Mouse (Mus musculus) embryo, embryonic 10 days (tissue): ENCODE measurements around the gene Add3.

ENCODE experiments used
- DNase-seq: peaks from one replicate; pipeline ENCODE4 v3.0.0-alpha.2; 2015; ENCODE audit warnings: low spot score

The Add3 gene

DNA sequence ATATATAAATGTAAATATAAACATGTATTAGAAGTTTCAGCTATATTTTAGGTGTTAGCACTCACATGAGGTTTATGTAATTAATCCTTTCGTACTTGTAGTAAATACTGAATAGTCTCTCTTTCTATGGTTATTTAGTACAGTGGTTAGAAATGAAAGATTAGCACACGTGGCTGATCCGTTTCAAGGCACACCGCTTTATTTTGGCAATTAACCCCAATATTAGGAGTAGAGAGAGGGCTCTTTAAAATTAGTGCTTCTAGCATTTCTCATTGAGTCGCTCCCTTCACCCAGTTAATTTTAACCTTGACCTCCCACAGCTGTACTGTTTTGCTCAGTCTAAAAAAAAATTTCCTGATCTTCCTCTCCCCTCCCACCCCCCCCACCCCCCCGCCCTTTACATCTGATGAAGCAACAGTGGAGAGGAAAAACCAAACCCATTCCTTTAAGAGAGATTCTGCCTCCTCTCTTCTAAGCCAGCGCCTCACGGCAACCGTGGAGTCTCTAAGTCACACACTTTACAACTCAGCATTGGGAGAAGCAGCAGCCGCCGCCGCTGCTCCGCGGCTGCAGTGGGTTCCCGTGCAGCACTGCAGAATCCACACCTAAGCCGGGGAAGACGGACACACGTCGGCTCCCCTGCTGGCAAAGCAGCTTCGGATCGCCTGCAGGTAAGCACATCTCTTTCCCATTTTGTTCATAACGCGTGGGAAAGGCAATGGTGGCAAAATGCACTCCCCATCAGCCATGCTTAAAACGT, at the start of gene Add3:
TSS of gene Add3 (plus strand) at position 400 of the 760 bp plus-strand sequence.
- peak; percentile 54 for DNase-seq

DNA sequence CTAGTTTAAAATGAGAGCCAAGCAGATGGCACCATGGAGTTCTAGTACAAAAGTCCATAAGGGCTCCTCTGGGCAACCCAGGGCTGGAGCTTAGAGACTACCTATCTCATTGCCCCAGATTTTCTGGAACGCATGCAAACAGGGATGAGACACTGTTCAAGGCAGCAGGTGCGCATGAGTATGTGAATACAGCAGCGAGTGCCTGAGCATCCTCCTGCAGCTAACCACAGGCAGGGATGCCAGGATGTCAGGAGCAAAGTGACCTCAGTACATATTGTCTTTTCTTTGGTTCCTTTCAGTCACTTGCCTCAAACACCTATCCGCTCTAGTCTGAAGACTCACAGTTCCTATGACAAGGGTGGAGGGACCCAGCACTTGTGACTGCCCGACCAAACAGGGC, 49.6 kb upstream of the Add3 start:
- no peak for DNase-seq

DNA sequence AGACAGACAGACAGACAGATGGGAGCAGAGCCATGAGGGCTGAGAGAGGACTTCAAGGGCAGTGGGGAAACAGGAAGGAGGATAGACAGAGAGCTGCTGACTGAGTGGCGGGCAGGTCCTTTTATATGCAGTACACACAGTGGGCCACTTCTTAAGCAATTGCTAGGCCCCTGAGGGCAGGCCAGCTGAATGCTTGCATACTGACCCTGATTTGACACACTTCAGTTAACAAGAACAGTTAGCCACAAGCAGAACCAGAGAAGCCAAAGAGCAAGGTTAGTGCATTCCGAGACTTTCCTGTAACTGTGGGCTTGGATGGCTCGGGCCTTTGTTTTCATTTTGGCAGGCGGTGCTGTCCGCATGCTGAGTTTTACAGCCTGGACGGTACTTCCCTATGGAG, 48.0 kb upstream of the Add3 start:
- DNase-seq = peak; percentile 50

DNA sequence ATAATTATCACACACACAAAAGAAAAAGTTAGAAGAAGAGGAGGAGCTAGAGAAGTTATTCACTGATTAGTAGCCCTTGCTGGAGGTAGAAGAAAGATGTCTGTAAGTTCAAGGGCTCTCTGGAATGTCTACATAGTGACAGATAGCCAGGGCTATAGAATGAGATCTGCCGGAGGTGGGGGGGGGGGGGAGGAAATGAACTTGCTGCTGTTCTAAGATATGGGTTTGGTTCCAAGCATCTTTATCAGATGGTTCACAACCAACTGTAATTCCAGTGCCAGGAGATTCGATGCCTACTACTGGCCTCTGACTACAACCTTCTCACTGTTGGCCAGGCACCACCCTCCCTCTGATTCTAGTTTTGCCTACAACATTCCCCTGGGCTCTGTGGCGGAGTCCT, 46.9 kb upstream of the Add3 start:
- no peak for DNase-seq

DNA sequence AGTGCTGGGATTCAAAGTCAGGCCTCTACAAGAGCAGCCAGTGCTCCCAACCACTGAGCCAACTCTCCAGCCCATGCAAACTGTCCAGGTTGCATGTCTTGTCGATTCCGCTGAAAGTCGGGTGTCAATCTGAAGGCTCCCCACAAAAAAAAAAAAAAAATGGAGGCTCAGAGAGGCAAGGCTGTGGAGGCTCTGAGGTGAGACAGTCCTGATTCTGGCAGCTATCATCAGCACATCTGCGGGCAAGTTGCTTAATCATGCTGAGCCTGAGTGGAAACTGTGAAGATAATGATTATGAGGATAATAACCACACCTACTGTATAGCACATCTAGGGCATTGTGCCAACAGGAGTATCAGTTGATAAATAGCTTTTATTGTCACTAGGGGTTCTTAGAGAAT, 45.6 kb upstream of the Add3 start:
- no peak for DNase-seq

DNA sequence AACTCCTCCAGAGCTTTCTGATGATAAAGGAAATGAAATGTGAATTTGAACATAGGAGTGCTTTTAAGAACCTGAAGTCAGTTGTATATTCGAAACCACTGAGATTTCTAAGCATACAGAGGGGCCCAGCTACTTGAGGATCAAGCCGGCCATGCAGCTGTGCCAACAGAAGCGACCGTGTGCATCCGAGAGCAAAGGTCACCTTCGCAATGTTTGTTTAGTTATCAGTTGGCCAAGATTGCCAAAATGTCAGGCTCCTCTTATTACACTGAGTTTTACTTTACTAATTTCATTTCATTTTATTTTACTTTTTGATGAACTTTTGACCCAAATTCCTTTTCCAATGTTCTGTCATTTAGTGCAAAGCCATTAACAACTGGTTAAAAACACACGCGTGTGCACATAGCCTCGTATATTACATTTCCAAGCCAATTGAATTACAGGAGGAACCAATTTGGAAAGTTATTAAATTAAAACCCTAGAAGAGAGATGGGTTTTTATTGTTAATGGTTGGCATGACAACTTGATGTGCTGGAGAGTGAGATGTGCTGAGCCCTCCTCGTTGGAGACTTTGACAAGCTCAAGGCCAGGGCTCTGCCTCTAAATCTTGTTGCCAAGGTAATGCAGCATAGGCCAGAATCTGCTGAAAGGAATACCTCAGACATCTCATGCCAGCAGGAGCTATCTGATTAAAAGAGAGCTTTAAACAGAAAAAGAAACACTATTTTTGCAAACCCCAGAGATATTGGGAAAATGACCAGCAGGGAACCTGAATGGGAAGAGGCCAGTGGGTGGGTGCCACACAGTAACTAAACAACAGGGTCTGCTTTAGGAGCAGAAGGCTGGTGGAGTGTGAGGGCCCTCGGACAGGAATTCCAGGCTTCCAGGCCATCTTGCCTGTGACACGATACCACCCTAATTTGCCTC, 38.6 kb upstream of the Add3 start:
- DNase-seq = peak; percentile 63

DNA sequence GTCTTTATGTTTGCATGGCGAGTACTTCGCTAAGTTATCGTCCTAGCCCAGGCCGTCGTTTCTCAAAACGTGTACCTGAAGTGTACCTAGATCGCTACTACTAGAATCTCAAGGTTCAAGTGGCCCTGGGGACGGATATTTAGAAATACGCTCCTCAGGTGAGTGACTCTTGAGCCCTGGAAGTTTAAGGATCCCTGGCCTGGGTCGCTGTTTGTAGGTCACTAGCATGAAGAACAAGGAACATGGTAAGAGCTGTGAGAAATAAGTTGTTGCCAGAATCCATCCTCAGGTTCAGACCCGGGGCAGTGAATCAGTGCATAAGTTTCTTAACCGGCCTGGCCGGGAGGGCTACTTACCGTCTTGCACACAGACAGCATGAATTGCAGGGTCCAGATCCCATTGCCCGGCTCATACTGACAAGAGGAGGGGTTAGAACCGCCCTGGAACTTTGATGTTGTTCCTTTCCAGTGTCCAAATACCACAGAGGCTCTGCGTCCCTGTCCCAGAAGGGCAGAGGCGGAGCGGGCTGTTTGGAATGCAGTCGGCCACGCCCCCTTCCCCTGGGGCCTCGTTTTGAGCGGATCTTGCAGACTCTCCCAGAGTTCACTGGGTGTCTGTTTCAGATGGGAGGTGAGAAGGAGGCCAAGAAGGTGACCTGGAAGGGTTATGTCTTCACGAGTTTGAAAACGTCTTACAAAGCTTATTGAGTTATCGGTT, 34.7 kb upstream of the Add3 start:
- DNase-seq = peak; percentile 89

DNA sequence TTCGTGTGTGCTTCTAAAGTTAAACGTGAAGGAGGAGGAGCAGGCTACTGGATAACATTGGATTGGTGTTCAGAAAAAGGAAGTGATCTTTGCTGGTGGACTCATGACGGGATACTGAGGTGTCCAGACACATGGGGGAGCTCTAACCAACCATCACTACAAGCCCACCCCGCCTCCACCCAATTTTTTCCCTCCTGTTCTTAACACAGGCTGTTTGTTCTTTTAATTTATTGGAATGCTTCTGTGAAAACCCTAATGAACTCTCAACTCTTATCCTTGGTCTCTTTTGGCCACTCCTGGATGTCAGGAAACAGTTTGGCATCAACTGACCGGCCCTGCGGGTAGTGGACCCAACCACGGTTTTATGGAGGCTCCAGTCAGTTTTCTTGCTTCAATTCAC, 33.3 kb upstream of the Add3 start:
- no peak for DNase-seq

DNA sequence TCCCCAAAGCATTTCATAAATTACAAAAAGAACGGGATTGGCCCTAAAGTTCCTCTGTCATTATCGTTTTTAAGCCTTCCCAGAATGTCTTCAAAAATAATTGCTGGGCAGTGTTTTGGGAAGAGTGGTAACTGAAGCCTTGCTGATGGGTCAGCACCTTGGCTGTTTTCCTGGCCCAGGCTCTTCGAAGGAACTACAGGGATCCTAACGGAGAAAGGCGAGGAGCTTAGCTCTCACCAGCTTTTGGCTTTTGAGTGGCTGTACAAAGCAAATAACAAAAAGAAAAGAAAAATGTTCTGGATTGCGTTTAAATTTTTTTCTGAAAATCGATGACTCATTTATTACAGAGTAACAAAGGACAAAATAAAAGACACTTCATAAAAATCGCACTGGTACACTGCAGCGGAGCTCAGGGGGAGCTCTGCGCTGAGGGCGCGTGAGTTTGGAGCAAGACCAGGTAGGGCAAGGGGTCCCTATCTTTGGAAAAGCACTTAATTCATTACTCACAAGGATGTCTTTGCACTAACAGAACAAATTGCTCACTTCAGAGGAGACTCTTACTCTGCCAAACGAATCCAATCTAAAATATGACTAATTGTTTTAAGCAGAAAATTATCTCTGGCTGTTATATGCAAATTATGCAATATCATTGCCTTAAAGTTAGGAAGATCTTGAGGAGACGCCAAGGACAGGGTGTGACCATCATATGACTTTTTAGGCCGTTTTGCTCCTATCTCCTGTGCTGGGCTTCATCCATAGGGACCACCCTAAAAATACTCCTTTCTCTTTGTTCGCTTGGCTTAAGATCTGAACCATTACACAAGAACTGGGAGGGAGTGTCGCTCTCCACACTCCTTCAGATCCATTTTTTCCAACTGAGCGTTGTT, 32.6 kb upstream of the Add3 start:
- no peak for DNase-seq

DNA sequence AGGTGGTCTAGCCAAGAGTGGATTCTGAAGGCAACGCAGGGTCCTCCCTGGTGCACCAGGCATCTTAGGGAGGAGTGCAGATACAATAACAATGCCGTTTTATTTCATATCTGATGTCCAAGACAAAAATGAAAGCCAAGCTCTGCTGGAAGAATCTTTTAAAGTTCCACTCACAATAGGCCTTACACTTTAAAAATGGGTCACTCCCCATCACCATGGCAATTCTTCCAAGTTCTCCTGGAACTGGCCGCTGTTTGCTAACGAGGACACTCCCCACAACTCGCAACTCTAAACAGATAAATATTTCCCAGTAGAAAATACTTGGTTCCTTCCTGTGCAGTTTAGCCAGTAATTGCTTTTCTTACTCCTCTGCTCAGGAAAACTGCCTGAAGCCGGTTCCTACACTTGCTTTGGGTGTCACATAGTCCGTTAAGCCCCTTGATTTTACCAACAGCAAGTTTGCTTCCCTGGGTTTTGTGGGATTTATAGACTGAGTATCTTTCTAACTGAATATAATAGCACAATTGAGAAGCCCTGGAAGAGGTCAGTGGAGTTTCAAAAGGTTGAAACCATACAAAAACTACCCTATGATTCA, 28.1 kb upstream of the Add3 start:
- DNase-seq = no peak

DNA sequence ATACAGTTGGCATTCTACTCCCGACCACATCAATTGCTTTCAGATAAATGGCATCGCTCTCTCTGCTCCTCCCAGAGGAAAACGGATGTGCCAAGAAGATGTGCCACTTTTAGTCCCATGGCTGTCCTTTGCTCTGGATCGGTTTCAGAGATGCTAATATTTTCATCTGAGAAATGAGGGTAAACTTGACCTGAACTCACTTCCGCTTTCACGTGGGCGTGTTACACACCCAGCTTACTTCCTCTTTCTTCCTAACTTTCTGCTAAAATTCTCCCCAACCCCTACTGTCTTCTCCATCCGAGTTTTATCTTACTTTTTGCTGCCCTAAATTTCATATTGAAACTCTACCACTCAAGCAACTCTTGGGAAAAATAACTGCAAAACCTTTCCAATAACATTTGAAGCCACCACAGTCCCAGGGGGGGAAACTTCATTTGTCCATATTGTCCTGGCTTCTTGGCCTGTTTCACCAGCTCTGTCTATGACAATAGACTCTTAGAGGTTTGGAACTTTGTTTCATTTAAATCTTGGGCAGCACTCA, 20.9 kb upstream of the Add3 start:
- DNase-seq = no peak

DNA sequence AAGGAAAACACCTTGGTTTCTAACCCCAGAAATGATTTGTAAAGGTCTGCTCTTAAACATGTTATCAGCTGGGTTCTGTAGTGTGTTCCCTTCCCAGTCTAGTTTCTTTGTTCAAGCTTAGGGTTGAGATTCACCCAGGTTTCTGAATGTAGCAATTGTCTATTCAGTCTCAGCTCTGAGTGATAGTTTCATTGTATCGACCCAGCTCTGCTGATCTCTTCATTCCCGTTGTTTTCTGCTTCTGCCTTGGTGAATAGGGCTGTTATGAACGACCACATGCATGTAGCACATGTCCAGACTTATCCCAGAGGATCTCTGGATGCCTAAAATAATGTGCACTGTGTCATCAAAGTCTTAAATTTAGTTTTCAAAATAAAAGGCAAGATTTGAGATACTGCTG, 19.8 kb upstream of the Add3 start:
- no peak for DNase-seq

DNA sequence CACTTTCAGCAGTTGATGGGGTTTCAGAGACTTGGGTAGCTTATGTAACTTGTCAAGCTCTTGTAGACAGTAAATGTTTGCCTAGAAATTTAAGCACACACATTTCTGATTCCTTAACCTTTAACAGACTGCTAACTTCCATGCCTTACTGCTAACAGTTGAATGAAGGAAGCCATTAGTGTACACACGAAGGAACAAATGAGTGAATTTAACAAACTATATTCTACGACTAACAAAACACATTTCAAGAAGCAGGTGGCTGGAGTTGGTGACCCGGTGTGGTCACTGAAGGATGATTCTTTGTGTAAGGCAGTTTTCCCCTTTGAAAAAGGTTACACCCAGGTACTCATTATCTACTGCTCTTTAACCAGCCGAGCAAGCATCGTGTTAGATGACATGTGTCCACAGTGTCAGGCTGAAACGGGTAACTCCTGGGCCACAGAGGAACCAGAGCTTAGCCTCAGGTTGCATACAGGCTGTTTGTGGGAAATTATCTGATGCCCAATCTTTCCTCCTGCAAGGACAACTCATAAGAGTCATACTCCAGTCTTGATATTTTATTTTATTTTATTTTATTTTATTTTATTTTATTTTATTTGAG, 17.5 kb upstream of the Add3 start:
- no peak for DNase-seq

DNA sequence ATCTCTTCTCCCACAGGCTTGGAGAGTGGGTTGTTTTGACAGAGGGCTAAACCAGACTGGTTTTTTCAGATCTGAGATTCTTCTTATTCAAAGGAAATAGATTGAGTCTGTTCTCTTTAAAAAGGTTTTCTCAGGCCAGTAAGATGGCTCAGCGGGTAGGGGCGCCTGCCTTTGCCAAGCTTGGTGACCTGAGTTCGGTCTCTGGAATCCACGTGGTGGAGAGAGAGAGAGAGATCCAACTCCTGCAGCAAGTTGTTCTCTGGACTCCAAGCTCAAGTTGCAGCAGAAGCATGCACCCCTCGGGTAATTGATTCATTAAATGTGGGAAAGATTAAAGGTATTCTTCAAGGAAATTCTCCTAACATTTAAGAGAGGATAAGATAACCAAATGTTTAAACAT, 16.9 kb upstream of the Add3 start:
- DNase-seq = no peak

DNA sequence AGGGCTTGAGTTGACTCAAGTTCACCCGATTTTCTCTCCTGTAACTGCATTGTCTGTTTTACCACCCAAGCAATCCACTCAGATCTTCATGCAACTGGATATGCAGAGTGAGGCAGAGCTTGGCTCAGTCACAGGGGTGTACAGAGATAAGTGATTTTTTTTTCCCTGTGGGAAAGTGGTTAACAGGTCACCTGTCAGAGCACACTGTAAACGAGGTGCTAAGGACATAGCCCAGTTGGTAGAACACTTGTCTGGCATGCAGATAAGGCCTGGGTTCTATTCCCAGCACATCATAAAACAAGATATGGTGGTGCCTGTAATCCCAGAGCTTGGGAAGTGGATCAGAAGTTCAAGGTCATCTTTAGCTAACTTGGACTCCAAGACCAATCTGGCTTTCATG, 14.6 kb upstream of the Add3 start:
- DNase-seq = no peak

DNA sequence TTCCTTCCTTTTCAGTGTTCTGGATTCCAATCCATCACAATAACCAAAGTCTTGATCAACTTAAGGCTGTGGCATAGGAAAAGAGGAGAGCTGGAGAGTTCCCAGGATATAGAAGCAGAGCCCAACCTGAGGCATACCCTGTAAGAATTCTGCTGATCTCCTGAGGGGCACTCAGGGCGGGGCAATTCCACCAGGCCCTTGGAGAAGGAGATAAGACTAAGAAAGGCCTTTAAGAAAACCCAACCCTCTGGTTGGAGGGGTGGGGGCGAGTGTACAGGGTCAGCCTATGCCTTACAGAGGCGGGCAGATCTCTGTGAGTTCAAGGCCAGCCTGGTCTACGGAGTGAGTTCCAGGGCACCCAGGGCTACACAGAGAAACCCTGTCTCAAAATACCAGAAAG, 13.7 kb upstream of the Add3 start:
- DNase-seq = no peak

DNA sequence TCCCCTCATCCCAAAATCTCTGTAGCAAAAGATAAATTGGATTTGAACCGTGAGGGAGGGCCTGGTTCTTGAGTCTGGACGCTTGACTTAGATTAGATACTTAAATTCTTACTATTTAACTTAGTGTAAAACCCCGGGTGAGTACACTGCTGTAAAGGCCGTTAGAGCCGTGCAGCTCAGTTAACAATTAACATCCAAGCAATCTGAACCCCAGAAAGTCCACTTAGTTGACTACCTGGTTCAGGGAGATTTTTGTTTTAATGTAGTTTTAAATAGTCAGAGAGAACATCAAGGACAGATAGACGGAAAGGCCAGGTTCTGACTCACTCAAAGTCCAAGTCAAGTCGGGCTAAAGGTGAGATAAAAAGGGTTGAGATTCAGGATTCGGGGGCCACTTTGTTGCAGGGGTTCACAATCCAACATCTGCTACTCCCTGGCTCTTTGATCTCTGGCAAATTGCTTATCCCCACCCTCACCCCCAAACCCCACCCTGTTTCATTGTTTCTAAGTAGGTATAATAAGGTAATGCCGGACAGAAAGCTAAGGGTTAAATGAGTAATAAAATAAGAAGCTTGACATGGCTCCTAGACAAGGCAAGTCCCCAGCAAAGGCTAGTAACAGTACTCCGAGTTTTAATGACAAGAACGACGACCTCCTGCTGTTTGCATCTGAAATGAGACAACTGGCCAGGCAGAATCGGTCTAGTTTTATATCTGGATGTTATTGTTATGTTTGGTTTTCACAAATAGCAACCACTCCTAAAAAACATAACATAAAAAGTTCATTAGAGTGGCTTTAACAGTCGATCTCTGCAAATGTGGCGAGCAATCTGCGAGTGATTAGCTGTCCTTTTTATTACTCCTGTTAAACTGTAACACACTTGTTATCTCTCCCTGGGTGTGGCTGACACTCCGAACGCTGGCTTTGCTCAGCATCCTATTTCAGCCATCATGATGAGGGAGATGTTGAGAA, 12.6 kb upstream of the Add3 start:
- DNase-seq = no peak

DNA sequence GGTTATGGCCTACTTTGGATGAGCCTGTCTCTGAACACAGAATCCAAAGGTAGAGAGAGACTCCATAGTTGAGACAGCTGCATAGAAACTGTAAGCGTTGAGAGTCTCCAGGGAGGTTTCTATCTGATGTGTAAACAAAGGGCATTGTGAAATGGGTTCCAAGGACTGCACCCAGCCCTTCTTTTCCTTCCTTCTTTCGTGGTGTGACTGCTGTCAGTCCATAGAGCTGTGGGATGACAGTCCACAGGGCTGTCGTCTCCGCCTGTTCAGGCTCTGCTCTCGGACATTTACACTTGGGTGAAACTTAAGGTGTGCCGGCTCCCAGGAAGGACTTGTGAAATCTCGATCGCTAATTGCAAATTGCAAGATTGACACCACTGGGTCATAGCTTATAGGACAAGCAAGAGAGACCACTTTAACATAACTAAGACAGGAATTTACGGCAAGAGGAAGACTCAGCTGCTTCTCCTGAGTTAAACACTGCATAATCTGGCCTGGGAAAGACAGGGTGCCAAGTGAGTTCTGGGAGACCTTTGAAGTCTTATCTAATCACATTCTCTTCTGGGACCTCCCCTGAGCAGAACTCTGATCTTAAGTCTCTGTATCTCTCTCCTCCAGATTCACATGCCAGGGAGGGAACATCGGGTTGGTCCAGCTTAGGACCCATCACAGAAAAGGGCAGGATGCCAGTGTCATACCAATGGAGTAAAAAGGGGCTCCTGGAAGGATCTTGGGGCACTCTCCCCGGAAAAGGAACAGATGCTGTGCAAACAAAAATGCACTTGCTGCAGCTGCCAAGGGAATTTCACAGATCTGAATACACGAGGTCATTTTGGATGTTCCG, 11.5 kb upstream of the Add3 start:
- no peak for DNase-seq
